Mouse (Mus musculus): ENCODE results near the gene Hils1.

Hils1 gene

GRCm38 (mm10) chr11:94967419-94967818, at the start of gene Hils1:
Gene Hils1 (plus strand): TSS chr11:94967593.
- no peak for DNase-seq

- no peak for DNase-seq
These were observed 49.7 kb upstream of the Hils1 start for GRCm38 (mm10) chr11:94917717-94918116.

GRCm38 (mm10) chr11:94920996-94921401, 46.4 kb upstream of the Hils1 start:
- no peak for DNase-seq

GRCm38 (mm10) chr11:94924977-94925376, 42.4 kb upstream of the Hils1 start:
- DNase-seq = no peak

GRCm38 (mm10) chr11:94926431-94926830, 41.0 kb upstream of the Hils1 start:
- DNase-seq = no peak

- DNase-seq = no peak
These were observed 39.6 kb upstream of the Hils1 start for GRCm38 (mm10) chr11:94927771-94928291.

GRCm38 (mm10) chr11:94928820-94929219, 38.6 kb upstream of the Hils1 start:
- DNase-seq = peak; percentile 52

- no peak for DNase-seq
These were observed 37.8 kb upstream of the Hils1 start for GRCm38 (mm10) chr11:94929599-94929998.

GRCm38 (mm10) chr11:94930151-94930550, 37.2 kb upstream of the Hils1 start:
- no peak for DNase-seq

- no peak for DNase-seq
These were observed 33.8 kb upstream of the Hils1 start for GRCm38 (mm10) chr11:94933584-94933983.

GRCm38 (mm10) chr11:94934526-94934925, 32.9 kb upstream of the Hils1 start:
- no peak for DNase-seq

GRCm38 (mm10) chr11:94936045-94936444, 31.3 kb upstream of the Hils1 start, which contains the start of gene Col1a1:
Gene Col1a1 (plus strand): TSS chr11:94936224.
- DNase-seq = no peak

GRCm38 (mm10) chr11:94936851-94937295, 30.5 kb upstream of the Hils1 start:
- DNase-seq = peak; percentile 89

GRCm38 (mm10) chr11:94937335-94937781, 30.0 kb upstream of the Hils1 start:
- DNase-seq = no peak

GRCm38 (mm10) chr11:94937787-94938186, 29.6 kb upstream of the Hils1 start:
- DNase-seq = no peak

GRCm38 (mm10) chr11:94938296-94938695, 29.1 kb upstream of the Hils1 start:
- no peak for DNase-seq

- peak; percentile 84 for DNase-seq
These were observed 28.1 kb upstream of the Hils1 start for GRCm38 (mm10) chr11:94939280-94939679.

GRCm38 (mm10) chr11:94941121-94941520, 26.3 kb upstream of the Hils1 start:
- peak; percentile 34 for DNase-seq

GRCm38 (mm10) chr11:94941776-94942175, 25.6 kb upstream of the Hils1 start:
- DNase-seq = no peak

- DNase-seq = peak; percentile 79
These were observed 24.9 kb upstream of the Hils1 start for GRCm38 (mm10) chr11:94942282-94943023.

- DNase-seq = no peak
These were observed 24.3 kb upstream of the Hils1 start for GRCm38 (mm10) chr11:94943054-94943453.

- peak; percentile 53 for DNase-seq
These were observed 23.1 kb upstream of the Hils1 start for GRCm38 (mm10) chr11:94944295-94944694.

- DNase-seq = no peak
These were observed 22.2 kb upstream of the Hils1 start for GRCm38 (mm10) chr11:94945236-94945635.

- no peak for DNase-seq
These were observed 15.2 kb upstream of the Hils1 start for GRCm38 (mm10) chr11:94952169-94952568.
